Mouse (Mus musculus): Measurements from ENCODE around the gene Sympk.

DNA sequence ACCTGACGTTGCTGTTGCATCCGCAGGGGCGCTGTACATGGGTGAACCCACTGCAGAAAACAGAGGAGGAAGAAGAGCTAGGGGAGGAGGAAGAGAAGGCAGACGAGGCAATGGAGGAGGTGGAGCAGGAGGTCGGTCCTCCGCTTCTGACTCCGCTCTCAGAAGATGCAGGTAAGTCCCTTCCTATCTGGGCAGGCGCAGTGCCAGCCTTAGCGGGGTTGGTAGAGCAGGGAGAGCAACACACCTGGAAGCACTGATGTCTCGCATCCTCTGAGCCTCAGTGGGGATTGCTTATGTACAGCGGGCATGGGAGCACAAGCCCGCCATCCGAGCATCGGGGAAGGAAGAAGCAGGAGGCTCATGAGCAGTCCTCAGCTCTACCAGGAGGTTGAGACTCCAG is 42.9 kb downstream of the Sympk start:
- TF ChIP-seq TAL1 (IDR thresholded peaks at IDR 0.05; ENCODE audit: low read length) (no peak), GATA1 (IDR thresholded peaks at IDR 0.05; ENCODE audit: low read length) (no peak)

All from erythroblast, embryonic 14.5 days (primary cell).